Mouse (Mus musculus): ENCODE measurements around the gene A930004D18Rik. TPM values are rescaled to one million over a fixed set of nuclear protein-coding genes. Genes with fewer than 3 reads are reported as not detected.

The A930004D18Rik gene
- total and polyA plus RNA-seq, 3 experiments: 0.39 to 1.8 TPM; not detected in 1

GRCm38 (mm10) chr2:18046758-18047645, 9.5 kb upstream of the A930004D18Rik start:
- H3K27me3 ChIP-seq (ENCODE audit: control insufficient read depth in 1 of 2, insufficient read depth in 2 of 2, low read length in 2 of 2): peaks cover 19 to 35% of the 10 kb centered on the region in 2 experiments
- peak overlapping the region; percentile 73 to 83 for H3K4me3 ChIP-seq (ENCODE audit: control insufficient read depth in 1 of 2, insufficient read depth in 1 of 2, low read depth in 2 of 2, low read length in 2 of 2)
- peak; percentile 63 for DNase-seq (ENCODE audit: low read depth, low spot score)
- H3K36me3 ChIP-seq (ENCODE audit: control insufficient read depth in 1 of 2, insufficient read depth in 2 of 2, low read length in 2 of 2): peaks cover 0 to 6% of the 10 kb centered on the region in 2 experiments; a peak in 1 of 4 replicates
- peaks cover 0 to 3% of the 10 kb centered on the region in 2 experiments; a peak in 1 of 4 replicates for H3K4me1 ChIP-seq (ENCODE audit: control insufficient read depth in 1 of 2, insufficient read depth in 2 of 2, low read length in 2 of 2)
- H3K9me3 ChIP-seq (replicated peaks; ENCODE audit: insufficient read depth, low read length): no peaks in the 10 kb centered on the region
- peaks cover 3% of the 10 kb centered on the region; the same call in 1 of the 2 replicates for H3K79me2 ChIP-seq (ENCODE audit: control insufficient read depth, insufficient read depth, low read length, poor library complexity)
- peak overlapping the region; percentile 70 for H3K9ac ChIP-seq (ENCODE audit: control insufficient read depth, low read depth, low read length, poor library complexity, severe bottlenecking)
- 0 out of 2 replicates have a peak, but pooled peaks have one; percentile 8 for TF ChIP-seq SIN3A (IDR thresholded peaks at IDR 0.05; ENCODE audit: low read length)
- TF ChIP-seq JUND (IDR thresholded peaks at IDR 0.05; ENCODE audit: low read depth, low read length): no peak
- peak; percentile 47; the same call in 1 of the 2 replicates for TF ChIP-seq NRF1 (IDR thresholded peaks at IDR 0.05; ENCODE audit: insufficient read depth, low read depth, low read length, poor library complexity, severe bottlenecking)
- TF ChIP-seq MAZ (IDR thresholded peaks at IDR 0.05; ENCODE audit: low read depth, low read length): no peak
- no peak for TF ChIP-seq NELFE (IDR thresholded peaks at IDR 0.05; ENCODE audit: low read depth, low read length)
- H3K27ac ChIP-seq (ENCODE audit: control insufficient read depth, low read depth, low read length): peak overlapping the region; percentile 40; the same call in 1 of the 2 replicates

- DNase-seq (ENCODE audit: low read depth, low spot score): no peak
- peaks cover 19 to 35% of the 10 kb centered on the region in 2 experiments for H3K27me3 ChIP-seq (ENCODE audit: control insufficient read depth in 1 of 2, insufficient read depth in 2 of 2, low read length in 2 of 2)
- no peaks in the 10 kb centered on the region for H3K9me3 ChIP-seq (replicated peaks; ENCODE audit: insufficient read depth, low read length)
- H3K9ac ChIP-seq (ENCODE audit: control insufficient read depth, low read depth, low read length, poor library complexity, severe bottlenecking): no peak overlapping the region
- H3K36me3 ChIP-seq (ENCODE audit: control insufficient read depth in 1 of 2, insufficient read depth in 2 of 2, low read length in 2 of 2): peaks cover 0 to 6% of the 10 kb centered on the region in 2 experiments; a peak in 1 of 4 replicates
- H3K4me3 ChIP-seq (ENCODE audit: control insufficient read depth in 1 of 2, insufficient read depth in 1 of 2, low read depth in 2 of 2, low read length in 2 of 2): peak overlapping the region in 1 of 2 experiments; percentile 83; a peak in 1 of 4 replicates
- H3K79me2 ChIP-seq (ENCODE audit: control insufficient read depth, insufficient read depth, low read length, poor library complexity): peaks cover 3% of the 10 kb centered on the region; the same call in 1 of the 2 replicates
- H3K4me1 ChIP-seq (ENCODE audit: control insufficient read depth in 1 of 2, insufficient read depth in 2 of 2, low read length in 2 of 2): peaks cover 0 to 3% of the 10 kb centered on the region in 2 experiments; a peak in 1 of 4 replicates
- H3K27ac ChIP-seq (ENCODE audit: control insufficient read depth, low read depth, low read length): no peak overlapping the region
- TF ChIP-seq ETS1 (IDR thresholded peaks at IDR 0.05; ENCODE audit: low read depth, low read length) (no peak), ZMIZ1 (IDR thresholded peaks at IDR 0.05; ENCODE audit: low read depth, low read length) (no peak), SMC3 (IDR thresholded peaks at IDR 0.05; ENCODE audit: low read depth, low read length) (no peak), POLR2A (IDR thresholded peaks at IDR 0.05; ENCODE audit: control insufficient read depth in 1 of 2, insufficient read depth in 1 of 2, low read depth in 1 of 2, low read length in 2 of 2, poor library complexity in 1 of 2) (no peak), EP300 (IDR thresholded peaks at IDR 0.05; ENCODE audit: low read depth in 1 of 2, low read length in 2 of 2) (no peak), MAX (IDR thresholded peaks at IDR 0.05; ENCODE audit: low read length) (no peak), TCF12 (IDR thresholded peaks at IDR 0.05; ENCODE audit: low read depth, low read length) (no peak), GABPA (IDR thresholded peaks at IDR 0.05; ENCODE audit: low read depth, low read length) (no peak), GATA1 (IDR thresholded peaks at IDR 0.05; ENCODE audit: low read depth, low read length) (no peak), MXI1 (IDR thresholded peaks at IDR 0.05; ENCODE audit: low read depth, low read length) (no peak), E2F4 (IDR thresholded peaks at IDR 0.05; ENCODE audit: borderline replicate concordance, low read depth, low read length) (no peak), RCOR1 (IDR thresholded peaks at IDR 0.05; ENCODE audit: low read depth, low read length) (no peak), CHD2 (IDR thresholded peaks at IDR 0.05; ENCODE audit: low read length) (no peak), USF1 (IDR thresholded peaks at IDR 0.05; ENCODE audit: low read depth, low read length) (no peak)
Observed at GRCm38 (mm10) chr2:18046186-18046585, 8.6 kb upstream of the A930004D18Rik start.
